Mouse (Mus musculus): ENCODE data around the gene Actc1.
A peak's percentile ranks its signal among the peaks of the same experiment; 100 is the strongest.

Actc1 gene

DNA sequence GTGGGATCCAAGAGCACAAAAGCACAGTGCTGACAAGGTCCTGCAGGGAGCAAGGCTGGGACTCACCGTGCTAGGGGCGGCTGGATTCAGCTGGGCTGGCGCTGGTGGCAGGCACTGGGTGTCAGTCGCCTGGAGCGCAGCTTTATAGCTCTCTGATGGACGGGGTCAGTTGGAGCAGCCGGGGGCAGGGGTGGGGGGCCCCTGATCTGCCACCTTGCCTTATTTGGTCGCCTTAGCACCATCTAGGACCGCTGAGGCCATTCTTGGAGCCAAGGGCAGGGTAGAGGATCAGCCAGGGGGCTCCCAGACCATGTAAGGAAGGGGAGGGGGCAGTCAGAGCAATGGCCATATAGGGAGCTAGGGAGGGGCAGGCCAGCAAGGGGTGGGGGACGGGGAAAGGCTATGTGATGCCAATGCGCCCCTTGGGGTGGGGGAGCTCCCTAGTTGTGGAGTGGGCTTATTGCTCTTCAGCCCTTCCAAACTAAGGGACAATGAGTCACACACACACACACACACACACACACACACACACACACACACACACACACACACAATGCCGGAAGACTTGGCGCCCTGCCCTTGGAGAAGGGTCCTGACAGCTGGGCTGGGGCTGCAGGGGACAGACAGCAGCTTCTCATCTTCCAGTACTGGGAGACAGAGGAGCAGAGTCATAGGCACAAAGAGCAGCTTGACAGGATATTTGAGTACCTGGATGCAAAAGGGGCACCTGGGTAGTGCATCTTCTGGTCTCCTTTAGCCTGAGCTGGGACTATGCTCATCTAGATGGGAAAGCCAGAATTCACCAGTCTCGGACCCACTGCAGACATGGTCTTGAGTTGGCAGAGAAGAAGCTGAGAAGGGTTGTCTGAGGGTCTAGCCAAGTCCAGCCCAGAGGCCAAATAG lies at the start of gene Actc1:
TSS of gene Actc1 (minus strand) at position 853 of the 903 bp plus-strand sequence.
- DNase-seq, result no peak

DNA sequence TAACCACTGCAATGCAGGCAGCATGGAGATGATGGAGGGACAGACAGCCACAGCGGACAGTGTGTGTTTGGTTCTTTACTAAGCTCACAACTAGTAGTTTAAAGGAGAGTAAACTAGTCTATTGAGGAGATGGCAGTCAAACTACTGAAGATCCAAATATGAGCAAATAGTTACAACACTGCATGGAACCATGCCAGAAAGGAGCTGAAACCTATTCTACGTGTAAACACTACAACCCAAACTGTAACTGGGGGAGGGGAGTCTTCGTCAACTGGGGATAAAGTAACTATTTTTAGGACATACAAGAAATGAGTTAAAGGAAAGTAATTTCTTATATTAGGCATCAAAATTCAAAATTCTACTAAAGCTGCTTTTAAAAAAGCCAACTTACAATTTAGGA lies 49.1 kb upstream of the Actc1 start:
- DNase-seq, result no peak

DNA sequence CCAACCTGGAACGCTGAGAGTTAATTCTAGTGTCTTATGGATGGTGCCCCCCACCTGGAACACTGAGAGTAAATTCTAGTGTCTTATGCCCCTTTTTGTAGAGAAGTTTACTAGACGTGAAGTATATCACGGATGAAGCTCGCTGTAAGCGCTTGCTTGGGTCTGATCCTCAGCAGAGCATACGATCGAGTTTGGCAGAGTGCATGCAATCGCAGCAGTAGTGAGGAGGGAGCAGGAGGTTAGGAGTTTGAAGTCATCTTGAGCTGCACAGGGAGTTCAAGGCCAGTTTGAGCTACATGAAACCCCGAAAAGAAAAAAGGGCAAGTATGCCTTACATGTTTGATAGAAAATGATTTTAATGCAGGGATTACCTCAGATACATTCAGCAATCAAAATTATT lies 47.5 kb upstream of the Actc1 start:
- no peak for DNase-seq

DNA sequence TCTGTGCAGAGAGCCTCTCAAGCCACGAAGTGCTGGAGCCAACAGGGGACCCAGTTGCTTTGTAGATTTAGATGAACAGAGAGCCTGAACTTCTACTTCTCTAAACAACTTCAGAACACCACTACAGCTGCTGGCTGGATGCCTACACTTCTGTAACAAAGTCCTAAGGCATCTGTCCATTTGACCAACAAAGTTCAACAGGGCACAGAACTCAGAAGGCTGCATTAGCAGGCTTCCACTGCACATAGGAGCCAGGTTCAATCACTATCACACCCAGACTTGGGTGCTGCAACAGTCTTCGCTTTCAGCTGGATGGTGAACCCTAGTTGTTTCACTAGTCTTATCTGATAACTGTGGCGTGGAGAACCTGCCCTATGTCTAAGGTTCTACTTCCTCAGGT lies 46.5 kb upstream of the Actc1 start:
- DNase-seq, result no peak

DNA sequence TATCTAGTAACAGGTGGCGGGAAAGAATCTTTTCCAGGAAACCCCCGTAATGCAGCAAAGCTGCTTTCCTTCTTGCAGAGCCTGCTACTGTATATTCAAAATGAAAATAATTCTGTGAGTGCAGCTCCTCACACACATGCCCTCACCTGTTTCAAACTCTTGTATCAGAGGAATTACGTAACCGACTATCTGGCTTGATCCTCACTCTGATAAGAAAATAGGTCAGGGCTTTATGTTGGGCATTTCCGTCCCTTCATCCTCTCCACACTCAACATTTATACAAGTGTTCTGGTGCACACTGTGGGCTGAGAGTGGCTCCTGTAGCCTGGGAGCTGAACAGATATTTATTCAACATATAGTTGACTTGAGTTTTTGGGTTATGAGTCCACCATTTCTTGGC lies 45.8 kb upstream of the Actc1 start:
- no peak for DNase-seq

DNA sequence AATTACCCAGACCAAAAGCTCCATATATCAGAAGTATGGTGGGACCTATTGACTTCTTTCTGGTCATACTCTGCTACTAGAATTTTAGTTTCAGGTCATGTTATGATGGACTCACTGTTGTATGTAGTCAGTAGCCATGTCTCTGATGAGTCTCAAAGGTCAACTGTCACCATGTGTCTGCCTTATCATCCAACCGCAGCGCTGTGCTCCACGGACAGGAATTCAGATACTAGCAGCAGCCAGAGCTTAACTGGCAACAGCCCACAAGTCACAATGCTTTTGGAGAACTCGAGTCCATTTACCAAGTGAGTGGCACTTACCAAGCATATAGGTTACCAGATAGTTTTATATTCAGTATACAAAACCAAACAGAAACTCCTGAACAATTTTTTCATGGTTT lies 44.3 kb upstream of the Actc1 start:
- DNase-seq, result no peak

DNA sequence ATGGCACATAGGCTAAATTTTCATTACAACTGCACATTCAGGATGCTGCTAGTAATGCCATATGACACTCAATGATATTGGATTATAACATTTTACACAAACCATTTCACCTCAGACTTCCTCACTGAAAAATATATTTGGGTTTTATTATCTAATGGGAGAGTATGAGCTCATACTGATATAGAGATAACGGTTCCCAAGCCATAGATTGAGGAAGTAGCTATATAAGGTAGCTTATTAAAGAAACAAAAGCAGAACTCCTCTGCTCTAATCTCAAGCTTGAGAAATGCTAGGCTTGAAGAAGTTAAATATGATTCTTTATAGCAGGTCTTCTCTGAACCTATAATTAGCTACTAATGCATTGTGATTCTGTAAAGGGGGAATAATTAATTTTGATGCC lies 43.2 kb upstream of the Actc1 start:
- no peak for DNase-seq

DNA sequence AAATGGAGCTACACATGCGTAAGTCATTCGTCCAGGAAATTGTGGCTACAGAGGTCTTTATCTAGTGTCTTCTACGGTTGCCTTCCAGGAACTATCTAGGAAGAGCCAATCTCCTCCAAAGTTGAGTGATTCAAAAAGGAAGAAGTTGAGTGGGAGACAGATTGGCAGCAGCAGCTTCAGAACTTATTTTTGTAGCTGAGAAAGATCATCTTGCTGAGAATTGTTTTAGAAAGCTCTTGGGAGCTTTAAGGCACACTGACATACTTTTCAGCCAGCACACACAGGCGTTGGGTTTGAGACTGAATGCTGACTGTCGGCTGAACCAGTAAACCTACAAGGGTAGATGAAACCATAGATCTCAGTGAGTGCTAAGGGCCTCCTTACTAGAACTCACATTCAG lies 42.0 kb upstream of the Actc1 start:
- DNase-seq, result no peak

DNA sequence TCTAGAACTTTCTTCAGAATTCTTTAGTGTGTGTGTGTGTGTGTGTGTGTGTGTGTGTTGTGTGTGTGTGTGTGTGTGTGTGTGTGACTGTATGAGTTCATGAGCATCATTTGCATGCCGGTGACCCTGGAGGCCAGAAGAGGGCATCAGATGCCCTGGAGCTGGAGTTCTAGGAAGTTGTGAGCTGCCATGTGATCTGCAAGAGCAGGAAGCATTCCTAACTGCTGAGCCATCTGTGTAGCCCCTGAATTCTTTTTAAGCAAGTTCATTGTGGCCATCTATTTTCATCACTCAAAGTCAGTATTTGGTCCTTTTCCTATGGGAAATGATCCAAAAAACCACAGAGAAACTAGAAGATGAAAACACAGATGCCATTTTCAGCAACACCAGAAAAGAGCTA lies 41.3 kb upstream of the Actc1 start:
- no peak for DNase-seq

DNA sequence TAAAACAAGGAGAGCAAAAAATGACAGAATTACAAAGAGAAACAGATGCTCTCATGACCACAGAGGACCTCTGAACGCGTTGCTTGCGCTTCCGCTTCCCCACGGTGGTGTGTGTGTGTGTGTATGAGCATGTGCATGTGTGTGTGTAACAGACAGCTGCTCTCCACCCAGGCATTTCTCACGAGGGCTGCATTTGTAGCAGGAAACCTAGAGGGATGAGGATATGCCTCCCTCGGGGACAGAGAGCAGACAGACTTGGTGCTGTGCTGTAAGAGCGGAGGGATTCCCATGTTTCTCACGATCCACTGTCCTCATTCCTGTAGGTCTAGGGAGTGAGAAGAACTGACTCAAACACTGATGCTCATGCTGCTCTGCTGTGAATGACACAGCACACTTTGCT lies 40.2 kb upstream of the Actc1 start:
- no peak for DNase-seq

DNA sequence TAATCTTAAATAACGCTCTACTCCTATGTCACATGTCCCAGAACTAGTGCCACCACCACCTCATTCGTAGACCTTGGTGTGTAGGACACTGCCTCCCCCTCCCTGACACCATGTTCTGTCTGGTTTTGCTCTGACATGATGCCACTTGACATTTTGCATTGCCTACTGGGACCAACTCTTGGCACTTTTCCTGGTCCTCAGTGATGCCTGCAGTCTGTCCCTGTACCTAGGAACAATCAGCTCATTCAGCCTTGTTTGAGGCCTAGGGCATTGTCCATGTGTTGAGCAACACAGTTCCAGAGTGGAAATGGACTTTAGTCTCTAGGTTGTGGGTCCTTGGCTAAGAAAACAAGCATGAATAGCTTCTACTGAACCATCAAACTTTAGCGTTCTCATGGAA lies 36.5 kb upstream of the Actc1 start:
- DNase-seq, result no peak

DNA sequence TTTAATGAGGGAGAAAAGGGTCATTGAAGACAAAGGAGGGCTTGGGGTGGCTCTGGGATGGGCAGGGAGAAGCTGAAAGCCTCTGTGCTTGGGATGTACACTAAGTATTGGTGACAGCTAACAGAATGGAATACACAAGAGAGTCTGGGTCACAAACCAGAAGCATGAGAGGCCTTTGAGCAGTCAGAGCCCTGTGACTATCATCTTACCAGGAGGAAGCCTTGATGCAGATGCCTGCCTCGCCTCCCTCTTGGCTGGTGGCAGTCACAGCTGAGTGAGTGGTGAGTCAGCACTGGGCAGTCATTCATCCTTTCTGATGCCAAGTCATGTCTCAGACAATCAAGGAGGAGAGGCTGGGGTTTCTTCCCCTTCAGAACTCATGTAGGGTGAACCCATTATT lies 33.9 kb upstream of the Actc1 start:
- DNase-seq, result no peak

DNA sequence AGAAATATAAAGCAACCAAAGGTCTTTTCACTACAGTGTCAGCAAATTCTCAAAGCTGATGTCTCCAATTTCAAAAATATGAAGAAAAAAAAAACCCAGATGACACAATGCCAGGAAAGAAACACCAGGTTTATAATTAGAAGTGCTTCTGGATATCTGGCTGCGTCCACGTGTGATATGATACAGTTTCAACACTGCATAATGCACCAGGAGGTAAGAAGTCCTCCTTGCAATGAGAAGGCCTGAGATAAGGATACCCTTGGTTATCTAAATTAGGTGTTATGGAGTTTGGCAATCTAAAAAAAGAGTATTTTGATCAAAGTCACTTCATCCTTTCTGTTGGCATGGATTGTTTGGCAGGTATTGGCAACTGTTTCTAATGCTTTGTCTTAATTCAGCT lies 18.5 kb upstream of the Actc1 start:
- DNase-seq, result no peak

DNA sequence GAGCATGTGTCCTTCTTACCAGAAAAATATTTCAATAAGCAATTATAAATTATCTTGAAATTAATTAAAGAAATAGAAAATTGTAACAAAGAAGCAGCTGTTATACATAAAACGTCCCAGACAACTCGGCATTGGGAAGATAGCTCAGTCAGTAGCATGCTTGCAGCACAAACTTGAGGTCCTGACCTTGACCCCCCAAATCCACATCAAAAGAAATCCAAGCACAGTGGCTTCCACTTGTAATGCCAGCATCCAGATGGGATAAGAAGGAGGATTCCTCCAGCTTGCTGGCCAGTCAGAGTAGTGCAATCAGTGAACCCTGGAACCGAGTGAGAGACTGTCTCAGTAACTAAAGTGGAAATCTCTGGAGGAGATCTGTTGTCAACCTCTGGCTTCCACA lies 12.9 kb upstream of the Actc1 start:
- DNase-seq, result no peak

DNA sequence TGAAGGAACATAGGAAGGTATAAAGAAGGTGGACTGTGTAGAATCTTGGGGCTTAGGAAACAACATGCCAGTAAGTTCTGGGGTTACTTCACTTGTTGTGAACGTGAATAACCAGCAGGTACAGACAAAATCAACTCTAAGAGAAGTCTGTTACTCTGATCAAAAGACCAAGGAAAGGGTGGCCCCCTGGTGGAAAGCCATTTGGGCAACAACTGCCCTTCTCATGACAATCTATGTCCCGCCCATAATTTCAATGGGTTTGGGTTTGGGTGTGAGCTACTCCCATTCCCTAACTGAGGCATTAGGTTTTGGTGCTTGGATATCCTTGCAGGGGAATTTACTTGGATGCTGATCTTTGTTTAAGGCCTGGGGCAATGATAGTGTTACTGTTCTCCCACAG lies 10.7 kb upstream of the Actc1 start:
- DNase-seq, result no peak

DNA sequence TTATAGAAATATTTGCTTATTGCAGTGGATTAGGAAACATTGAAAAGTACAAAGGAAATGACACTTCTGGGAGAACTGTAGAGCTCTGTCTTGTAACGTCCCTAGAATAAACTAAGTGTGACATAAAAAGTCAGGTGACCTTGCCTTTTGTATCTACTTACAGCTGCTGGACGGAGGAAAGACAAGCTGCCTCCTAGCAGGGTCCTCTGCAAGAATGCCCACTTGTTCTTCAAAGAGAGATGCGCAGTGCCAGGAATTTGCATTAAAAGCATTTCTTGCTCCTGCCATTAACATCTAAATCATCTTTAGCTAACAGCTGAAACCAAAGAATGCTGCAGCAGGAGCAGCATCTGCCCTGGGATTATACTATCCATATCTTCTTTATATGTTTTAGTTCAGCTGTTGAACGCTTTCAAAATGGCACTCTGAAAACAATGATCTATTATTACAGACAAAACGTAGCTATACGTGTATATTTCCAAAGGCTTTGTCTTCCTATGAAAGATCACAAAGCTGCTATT lies 6.8 kb upstream of the Actc1 start:
- DNase-seq, result no peak

DNA sequence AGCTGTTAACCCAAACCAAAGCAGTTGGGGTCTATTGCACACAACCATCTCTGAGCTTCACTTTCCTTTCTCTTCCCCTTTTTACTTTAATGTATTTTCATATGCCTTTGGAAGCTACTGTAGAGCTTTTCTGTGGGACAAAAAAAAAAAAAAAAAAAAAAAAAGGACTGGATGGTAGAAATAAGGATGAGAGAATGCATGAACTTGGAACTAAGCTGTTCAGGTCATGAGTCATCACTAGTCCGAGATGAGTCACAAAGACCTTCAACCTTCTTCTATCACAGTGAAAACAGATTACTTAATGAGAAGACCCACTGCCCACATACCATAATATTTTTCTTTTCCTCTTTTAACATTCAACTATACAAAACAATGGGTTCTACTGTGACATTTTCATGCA lies 6.3 kb upstream of the Actc1 start:
- DNase-seq, result no peak

DNA sequence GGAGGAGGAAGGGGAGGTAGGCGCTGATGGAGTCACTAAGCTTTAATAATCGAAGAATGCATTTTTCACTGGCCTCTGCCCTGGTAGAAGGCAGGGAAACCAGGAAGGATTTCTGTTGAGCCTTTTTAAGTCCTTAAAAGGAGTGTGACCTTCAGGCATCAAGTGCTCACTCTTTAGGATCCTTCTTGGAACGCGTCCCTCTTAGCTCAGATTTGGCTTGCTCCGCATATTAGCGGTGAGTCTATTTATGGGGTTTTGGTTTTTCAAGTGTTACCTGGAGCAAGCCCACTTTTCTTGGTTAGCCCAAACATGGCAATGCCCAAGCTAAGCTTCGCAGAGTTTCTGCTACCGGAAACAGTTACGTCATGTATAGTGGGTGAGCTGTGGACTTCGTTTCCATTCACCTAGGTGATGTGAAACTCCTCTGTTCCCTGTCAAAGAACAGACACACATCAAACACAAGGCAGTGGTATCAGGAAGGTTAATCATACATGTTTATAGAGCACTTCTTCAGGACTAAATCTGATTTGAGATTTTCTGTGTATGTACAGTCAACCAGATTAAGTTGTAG lies 5.0 kb upstream of the Actc1 start:
- DNase-seq, result no peak

DNA sequence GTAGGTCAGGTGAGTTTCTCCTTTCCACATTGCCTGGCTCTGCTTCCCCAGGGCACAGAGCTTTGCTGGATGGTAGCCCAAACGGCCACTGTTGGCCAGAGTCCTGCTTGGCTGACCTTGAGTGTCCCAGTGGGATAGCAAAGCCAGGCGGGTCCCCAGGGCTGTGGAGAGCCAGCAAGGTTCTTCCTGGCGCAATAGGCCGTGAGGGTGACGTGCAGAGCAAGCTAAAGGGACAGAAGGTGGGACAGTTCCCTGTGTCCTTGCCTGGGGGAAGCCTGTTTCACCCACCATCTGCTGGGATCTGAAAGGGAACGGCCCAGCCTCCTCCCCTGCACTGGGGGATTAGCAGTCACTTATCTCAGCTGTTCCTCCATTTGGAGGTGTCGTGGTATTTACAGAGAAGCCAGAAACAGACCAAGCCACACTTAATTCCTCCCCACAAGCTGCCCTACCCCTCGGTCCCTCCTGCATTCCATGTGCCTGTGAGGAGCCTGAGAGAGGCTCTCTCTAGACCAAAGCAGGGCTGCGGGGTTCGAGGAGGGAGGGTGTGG lies 4.0 kb upstream of the Actc1 start:
- DNase-seq, result peak; percentile 58 to 65

DNA sequence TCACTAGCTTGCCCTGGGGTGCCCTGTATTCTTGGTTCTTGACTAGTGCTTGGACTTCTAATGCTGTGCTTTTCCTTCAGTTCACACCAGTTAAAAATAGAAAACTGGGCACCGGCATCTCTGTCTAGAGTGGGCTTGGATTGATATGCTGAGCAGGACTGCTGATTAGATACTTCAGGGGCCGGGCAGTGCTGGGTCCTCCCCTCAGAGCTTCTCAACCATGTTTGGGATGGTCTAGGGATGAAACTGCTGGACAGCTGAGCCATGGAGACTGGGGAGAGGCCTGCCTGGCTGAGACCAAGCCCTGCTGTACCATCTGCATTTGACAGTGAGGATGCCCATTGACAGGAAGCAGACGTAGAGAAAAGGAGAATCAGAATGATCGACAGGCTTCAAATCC lies 781 bp upstream of the Actc1 start:
- no peak for DNase-seq

DNA sequence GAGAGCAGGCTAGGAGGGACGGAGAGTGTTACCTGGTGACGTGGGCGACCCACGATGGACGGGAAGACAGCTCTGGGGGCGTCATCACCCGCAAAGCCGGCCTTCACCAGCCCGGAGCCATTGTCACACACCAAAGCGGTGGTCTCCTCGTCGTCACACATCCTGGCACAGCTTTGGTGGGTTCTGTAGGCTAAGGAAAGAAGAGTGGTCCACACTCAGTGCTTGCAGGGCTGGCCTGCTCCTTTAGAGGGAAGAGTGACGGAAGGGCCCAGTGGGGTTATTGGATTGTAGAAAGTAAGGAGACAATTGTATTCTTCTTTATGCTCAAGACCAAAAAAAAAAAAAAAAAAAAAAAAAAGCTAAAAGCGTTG lies 1.5 kb downstream of the Actc1 start:
- DNase-seq, result no peak

DNA sequence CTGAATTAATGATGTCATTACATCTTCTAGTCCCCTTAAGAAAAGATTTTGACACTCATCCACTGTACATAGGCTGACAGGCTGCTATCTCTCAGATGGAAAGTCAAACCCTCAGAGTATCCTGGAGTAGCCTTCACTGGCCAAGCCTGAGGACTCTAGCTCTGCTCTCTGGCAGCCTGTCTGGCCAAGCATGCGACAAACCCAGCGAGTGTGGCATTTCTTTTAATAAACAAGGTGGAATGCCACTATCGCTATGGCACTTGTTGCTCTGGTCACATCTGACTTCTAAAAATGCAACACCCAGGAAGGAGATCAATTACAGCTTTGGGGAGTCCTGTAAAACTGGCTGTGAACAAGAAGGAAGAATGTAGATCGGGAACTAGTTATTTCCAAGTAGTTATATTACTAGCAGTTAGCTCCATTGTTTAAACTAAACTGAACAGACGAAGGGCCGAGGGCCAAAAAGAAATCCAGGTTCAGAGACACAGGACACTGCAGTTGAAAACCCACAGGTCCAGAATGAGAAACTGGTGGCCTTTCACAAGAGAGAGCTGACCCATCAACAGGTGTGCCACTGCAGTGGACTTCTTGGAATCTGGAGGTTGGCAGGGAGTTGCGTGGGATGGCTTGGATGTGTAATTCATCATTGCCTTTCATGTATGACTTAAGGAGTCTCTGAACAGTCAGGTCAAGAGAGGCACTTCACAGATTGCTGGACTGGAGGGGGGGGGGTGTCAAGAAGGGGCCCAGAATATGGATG lies 2.1 kb downstream of the Actc1 start:
- no peak for DNase-seq

DNA sequence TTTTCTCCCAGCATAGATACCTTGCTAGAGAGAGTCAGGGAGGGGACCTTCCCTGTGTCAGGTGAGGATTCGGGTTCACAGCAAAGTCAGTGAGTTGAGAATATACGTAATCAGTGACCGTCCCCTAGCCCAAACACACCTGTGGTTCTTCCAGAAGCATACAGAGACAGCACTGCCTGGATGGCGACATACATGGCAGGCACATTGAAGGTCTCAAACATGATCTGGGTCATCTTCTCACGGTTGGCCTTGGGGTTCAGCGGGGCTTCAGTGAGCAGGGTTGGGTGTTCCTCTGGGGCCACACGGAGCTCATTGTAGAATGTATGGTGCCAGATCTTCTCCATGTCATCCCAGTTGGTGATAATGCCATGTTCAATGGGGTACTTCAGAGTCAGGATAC lies 3.2 kb downstream of the Actc1 start:
- no peak for DNase-seq

DNA sequence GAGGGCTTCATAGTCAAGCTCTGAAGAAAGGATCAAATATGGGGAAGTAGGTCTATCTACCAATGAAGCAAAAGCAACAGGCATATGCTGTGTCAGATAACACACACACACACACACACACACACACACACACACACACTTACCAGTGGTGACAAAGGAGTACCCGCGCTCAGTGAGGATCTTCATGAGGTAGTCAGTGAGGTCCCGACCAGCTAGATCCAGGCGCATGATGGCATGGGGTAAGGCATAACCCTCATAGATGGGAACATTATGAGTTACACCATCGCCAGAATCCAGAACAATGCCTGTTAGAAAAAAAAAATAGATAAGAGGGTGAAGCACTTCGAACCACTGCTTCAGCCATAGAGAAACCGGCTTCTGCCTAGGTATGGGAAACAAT lies 4.0 kb downstream of the Actc1 start:
- no peak for DNase-seq
